Mouse (Mus musculus): Measurements from ENCODE around the gene 1700025B11Rik. TPM values are rescaled to one million over a fixed set of nuclear protein-coding genes. Genes with fewer than 3 reads are reported as not detected.
A peak's percentile ranks its signal among the peaks of the same experiment; 100 is the strongest.
"Not testable (repeated sequence)": the region's sequence is repeated elsewhere in the genome, so short reads cannot be mapped to it uniquely, and the experiment has no call there.

The 1700025B11Rik gene
- not detected in 2 replicates for total RNA-seq (2015; ENCODE audit: low replicate concordance)
- not detected in 2 replicates for total RNA-seq (2017; ENCODE audit: low replicate concordance)

- no peak for ATAC-seq (replicated peaks; ENCODE audit: low FRiP score, poor library complexity, severe bottlenecking)
These were observed at the start of gene 1700025B11Rik for GRCm38 (mm10) chr15:77561792-77562191. TSS of gene 1700025B11Rik (minus strand) at chr15:77561892.

DNA sequence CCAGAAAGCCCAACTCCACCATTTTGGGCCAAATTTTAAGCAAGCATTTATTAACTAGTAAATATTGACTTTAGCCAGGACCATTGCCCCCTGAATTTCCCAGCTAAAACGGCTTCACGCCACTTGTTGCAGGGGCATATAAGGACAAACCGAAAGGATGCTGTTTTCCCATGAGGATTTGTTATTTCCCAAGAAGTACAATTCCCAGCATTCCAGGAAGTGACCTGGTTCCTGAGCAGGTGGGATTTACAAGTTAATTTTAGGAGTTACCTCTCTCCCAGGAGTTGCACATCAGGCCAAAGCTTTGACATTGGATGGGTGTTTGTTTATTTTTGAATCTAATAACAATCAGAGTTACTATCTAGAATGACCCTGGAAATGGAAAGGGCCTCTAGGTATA, 44.4 kb upstream of the 1700025B11Rik start:
- no peak for ATAC-seq (replicated peaks; ENCODE audit: low FRiP score, poor library complexity, severe bottlenecking)

DNA sequence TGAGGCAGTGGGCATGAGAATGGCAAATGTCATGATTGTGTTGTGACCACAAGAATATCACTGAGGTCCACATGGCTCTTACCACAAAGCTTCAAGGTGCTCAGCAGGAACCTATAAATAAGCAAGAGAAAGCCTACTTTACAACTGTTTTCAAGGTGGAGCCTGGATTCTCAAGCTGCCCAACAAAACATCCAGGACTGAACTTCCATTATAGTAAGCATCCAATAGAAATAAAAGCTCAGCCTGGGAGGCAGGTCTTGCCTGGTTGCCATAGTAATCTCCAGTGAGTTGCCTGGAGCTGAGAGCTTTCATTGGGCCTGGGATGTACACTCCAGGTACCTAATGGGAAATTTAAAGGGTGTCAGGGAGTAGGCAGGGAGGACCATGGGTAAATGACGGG, 37.3 kb upstream of the 1700025B11Rik start, which contains the start of gene Gm36245:
Gm36245 (plus strand) TSS at position 301 of the 400 bp plus-strand sequence.
- no peak for ATAC-seq (replicated peaks; ENCODE audit: low FRiP score, poor library complexity, severe bottlenecking)

DNA sequence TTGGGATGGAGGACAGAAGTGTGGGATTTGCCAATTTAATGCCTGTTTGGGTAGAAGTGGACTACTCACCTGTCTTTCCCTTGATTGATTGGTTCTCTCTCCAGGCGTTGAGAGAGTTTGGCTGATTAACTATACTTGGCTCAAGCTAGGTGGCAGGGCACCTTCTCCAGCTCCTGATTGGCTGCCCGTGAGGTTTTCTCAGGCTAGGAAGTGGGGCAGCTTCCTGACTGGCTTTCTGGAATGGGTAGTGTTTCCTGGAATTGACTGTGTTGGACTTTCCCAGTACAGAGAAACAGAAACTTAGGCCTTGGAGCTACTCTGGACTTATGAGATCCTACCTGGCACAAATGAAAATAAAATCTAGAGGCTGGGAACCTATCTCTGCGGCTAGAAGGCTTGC, 36.7 kb upstream of the 1700025B11Rik start:
- ATAC-seq (replicated peaks; ENCODE audit: low FRiP score, poor library complexity, severe bottlenecking), result no peak

- ATAC-seq (replicated peaks; ENCODE audit: low FRiP score, poor library complexity, severe bottlenecking), result peak; percentile 50; the same call in 1 of the 2 replicates
These were observed 34.3 kb upstream of the 1700025B11Rik start, which contains the start of gene Apol10b for GRCm38 (mm10) chr15:77595961-77596360. TSS of gene Apol10b (minus strand) at chr15:77596125.

- no peak for ATAC-seq (replicated peaks; ENCODE audit: low FRiP score, poor library complexity, severe bottlenecking)
These were observed 31.9 kb upstream of the 1700025B11Rik start for GRCm38 (mm10) chr15:77593557-77593956.

- no peak for ATAC-seq (replicated peaks; ENCODE audit: low FRiP score, poor library complexity, severe bottlenecking)
These were observed 29.2 kb upstream of the 1700025B11Rik start for GRCm38 (mm10) chr15:77590881-77591280.

GRCm38 (mm10) chr15:77588981-77589380, 27.3 kb upstream of the 1700025B11Rik start:
- ATAC-seq (replicated peaks; ENCODE audit: low FRiP score, poor library complexity, severe bottlenecking), result no peak

- no peak for ATAC-seq (replicated peaks; ENCODE audit: low FRiP score, poor library complexity, severe bottlenecking)
These were observed 25.3 kb upstream of the 1700025B11Rik start for GRCm38 (mm10) chr15:77587026-77587425.

DNA sequence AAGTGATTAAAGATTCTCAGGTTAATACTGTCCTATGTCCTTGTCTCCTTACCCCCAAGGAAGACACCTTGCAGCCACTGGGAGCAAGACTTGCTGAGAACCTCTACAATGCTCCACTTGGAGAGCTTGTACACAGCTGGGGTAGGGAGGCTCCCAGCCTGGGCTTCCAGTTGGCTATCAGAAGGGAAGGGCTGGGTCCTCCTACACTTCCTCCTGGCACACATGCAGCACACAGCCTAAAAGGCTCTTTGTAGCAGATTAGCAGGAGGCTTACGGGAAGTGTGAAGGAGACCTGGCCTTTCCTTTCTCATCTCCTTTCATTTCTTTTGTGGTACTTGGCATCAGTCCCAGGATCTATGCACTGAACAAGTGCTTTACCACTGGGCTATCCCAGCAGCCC, 20.0 kb upstream of the 1700025B11Rik start:
- no peak for ATAC-seq (replicated peaks; ENCODE audit: low FRiP score, poor library complexity, severe bottlenecking)

GRCm38 (mm10) chr15:77579311-77579710, 17.6 kb upstream of the 1700025B11Rik start:
- ATAC-seq (replicated peaks; ENCODE audit: low FRiP score, poor library complexity, severe bottlenecking), result no peak

- no peak for ATAC-seq (replicated peaks; ENCODE audit: low FRiP score, poor library complexity, severe bottlenecking)
These were observed 17.1 kb upstream of the 1700025B11Rik start for GRCm38 (mm10) chr15:77578801-77579200.

DNA sequence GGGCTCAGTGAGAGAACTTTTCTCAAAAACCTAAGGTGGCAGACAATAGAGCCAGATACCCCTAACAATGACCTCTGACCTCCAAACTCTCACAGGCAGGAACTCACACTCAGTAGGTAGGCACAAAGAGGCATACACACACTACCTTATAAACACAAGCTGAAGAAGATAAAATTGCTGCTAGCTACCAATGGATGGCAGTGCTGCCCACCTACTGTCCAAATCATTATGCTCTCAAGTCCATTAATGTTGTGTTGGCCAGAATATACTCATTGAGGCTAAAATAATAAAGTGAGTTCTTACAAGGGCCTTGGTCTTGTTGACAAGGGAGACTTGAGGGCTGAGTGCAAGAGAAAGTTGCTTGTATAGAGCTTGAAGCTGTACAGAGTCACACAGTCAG, 1.5 kb upstream of the 1700025B11Rik start:
- no peak for ATAC-seq (replicated peaks; ENCODE audit: low FRiP score, poor library complexity, severe bottlenecking)

- ATAC-seq (replicated peaks; ENCODE audit: low FRiP score, poor library complexity, severe bottlenecking), result not testable (repeated sequence)
These were observed 22.5 kb downstream of the 1700025B11Rik start for GRCm38 (mm10) chr15:77539221-77539620.

GRCm38 (mm10) chr15:77533216-77533615, 28.5 kb downstream of the 1700025B11Rik start, which contains the start of gene Apol7c:
TSS of gene Apol7c (minus strand) at chr15:77533316.
- ATAC-seq (replicated peaks; ENCODE audit: low FRiP score, poor library complexity, severe bottlenecking), result no peak

- not testable (repeated sequence) for ATAC-seq (replicated peaks; ENCODE audit: low FRiP score, poor library complexity, severe bottlenecking)
These were observed 38.4 kb downstream of the 1700025B11Rik start for GRCm38 (mm10) chr15:77523186-77523843.

GRCm38 (mm10) chr15:77520596-77520995, 41.1 kb downstream of the 1700025B11Rik start:
- not testable (repeated sequence) for ATAC-seq (replicated peaks; ENCODE audit: low FRiP score, poor library complexity, severe bottlenecking)

Other genes with a start within 250 kb of the 1700025B11Rik start
- not detected in 2 replicates for gene Apol7a, start 162.8 kb downstream of the 1700025B11Rik start, total RNA-seq (2015; ENCODE audit: low replicate concordance)
- gene Apol7a, start 162.8 kb downstream of the 1700025B11Rik start, total RNA-seq (2017; ENCODE audit: low replicate concordance), result not detected in 2 replicates
- gene Apol9a, start 150.8 kb downstream of the 1700025B11Rik start, total RNA-seq (2015; ENCODE audit: low replicate concordance), result not detected in 2 replicates
- gene Apol9a, start 150.8 kb downstream of the 1700025B11Rik start, total RNA-seq (2017; ENCODE audit: low replicate concordance), result 0.34 TPM in 1 of 2 replicates, not detected in the other
- 3.5 TPM in 1 of 2 replicates, not detected in the other for gene Apol7b, start 114.4 kb downstream of the 1700025B11Rik start, total RNA-seq (2015; ENCODE audit: low replicate concordance)
- gene Apol7b, start 114.4 kb downstream of the 1700025B11Rik start, total RNA-seq (2017; ENCODE audit: low replicate concordance), result not detected in 2 replicates
- gene Apol10a, start 84.8 kb downstream of the 1700025B11Rik start, total RNA-seq (2015; ENCODE audit: low replicate concordance), result 9.4 and 10.0 TPM in 2 replicates
- 14.3 and 18.3 TPM in 2 replicates for gene Apol10a, start 84.8 kb downstream of the 1700025B11Rik start, total RNA-seq (2017; ENCODE audit: low replicate concordance)
- 28.8 and 46.8 TPM in 2 replicates for gene Apol11a, start 53.6 kb downstream of the 1700025B11Rik start, total RNA-seq (2015; ENCODE audit: low replicate concordance)
- 177 and 208 TPM in 2 replicates for gene Apol11a, start 53.6 kb downstream of the 1700025B11Rik start, total RNA-seq (2017; ENCODE audit: low replicate concordance)
- not detected in 2 replicates for gene Apol7c, start 28.6 kb downstream of the 1700025B11Rik start, total RNA-seq (2015; ENCODE audit: low replicate concordance)
- 1.3 TPM in 1 of 2 replicates, not detected in the other for gene Apol7c, start 28.6 kb downstream of the 1700025B11Rik start, total RNA-seq (2017; ENCODE audit: low replicate concordance)
- gene Apol10b, start 34.2 kb upstream of the 1700025B11Rik start, total RNA-seq (2015; ENCODE audit: low replicate concordance), result 0.19 TPM in 1 of 2 replicates, not detected in the other
- 0.17 and 1.1 TPM in 2 replicates for gene Apol10b, start 34.2 kb upstream of the 1700025B11Rik start, total RNA-seq (2017; ENCODE audit: low replicate concordance)
- gene Gm36245, start 37.4 kb upstream of the 1700025B11Rik start, total RNA-seq (2015; ENCODE audit: low replicate concordance), result not detected in 2 replicates
- not detected in 2 replicates for gene Gm36245, start 37.4 kb upstream of the 1700025B11Rik start, total RNA-seq (2017; ENCODE audit: low replicate concordance)
- gene Apol11b, start 81.4 kb upstream of the 1700025B11Rik start, total RNA-seq (2015; ENCODE audit: low replicate concordance), result 391 and 419 TPM in 2 replicates
- 1,087 and 1,183 TPM in 2 replicates for gene Apol11b, start 81.4 kb upstream of the 1700025B11Rik start, total RNA-seq (2017; ENCODE audit: low replicate concordance)
- gene Apol7e, start 137.0 kb upstream of the 1700025B11Rik start, total RNA-seq (2015; ENCODE audit: low replicate concordance), result 1.0 TPM in 1 of 2 replicates, not detected in the other
- 0.09 TPM in 1 of 2 replicates, not detected in the other for gene Apol7e, start 137.0 kb upstream of the 1700025B11Rik start, total RNA-seq (2017; ENCODE audit: low replicate concordance)
- gene Apol9b, start 167.1 kb upstream of the 1700025B11Rik start, total RNA-seq (2015; ENCODE audit: low replicate concordance), result not detected in 2 replicates
- not detected in 2 replicates for gene Apol9b, start 167.1 kb upstream of the 1700025B11Rik start, total RNA-seq (2017; ENCODE audit: low replicate concordance)
- gene Apol8, start 195.1 kb upstream of the 1700025B11Rik start, total RNA-seq (2015; ENCODE audit: low replicate concordance), result 44.6 and 58.5 TPM in 2 replicates
- gene Apol8, start 195.1 kb upstream of the 1700025B11Rik start, total RNA-seq (2017; ENCODE audit: low replicate concordance), result 77.3 and 107 TPM in 2 replicates